Mouse (Mus musculus) midbrain, embryonic 14.5 days (tissue): ENCODE results near the gene Fam241b. TPM values are rescaled to one million over a fixed set of nuclear protein-coding genes. Genes with fewer than 3 reads are reported as not detected.

ENCODE experiments used
- polyA plus RNA-seq: library from polyadenylated mRNA; unstranded; fragments of >200 nt; fragmentation: Nextera tagmentation; extraction: Ambion mirVana; gene quantifications from 2 replicates; pipeline ENCODE4 v1.2.1, GENCODE M21; 2014

The Fam241b gene
- polyA plus RNA-seq, 1 experiment from 2014 or later, result 48.3 TPM

Other genes with a start within 250 kb of the Fam241b start
- 0.12 and 1.5 TPM in 2 replicates for gene Col13a1, start 164.8 kb downstream of the Fam241b start, polyA plus RNA-seq
- not detected in 2 replicates for gene Neurog3, start 10.8 kb downstream of the Fam241b start, polyA plus RNA-seq
- gene Tspan15, start 87.3 kb upstream of the Fam241b start, polyA plus RNA-seq, result 12.7 and 13.4 TPM in 2 replicates
- not detected in 2 replicates for gene Tacr2, start 108.5 kb upstream of the Fam241b start, polyA plus RNA-seq
- gene Hk1, start 236.0 kb upstream of the Fam241b start, polyA plus RNA-seq, result 66.2 and 73.7 TPM in 2 replicates